Comparison of ENCODE assay signal across 17 mouse cellular contexts in genomic region chr15:83765388-83766029, GRCm38 (mm10). TPM values are rescaled to one million over a fixed set of nuclear protein-coding genes. Genes with fewer than 3 reads are reported as not detected.
DNase-seq lines count a peak whose midpoint lies in the region; ATAC-seq and TF ChIP-seq lines count a peak whose summit lies in the region.
"Had no signal": no experiment of that assay in that cellular context is flagged by ENCODE, and none has a peak within 500 bp of the region (broad histone marks: within the 10 kb centered on the region; RNA-seq: fewer than 3 reads in every experiment).

No protein-coding gene starts in this region.

- no peak overlapping the region for H3K4me2 ChIP-seq in heart, embryonic 13.5 days
- no peak overlapping the region for H3K4me2 ChIP-seq in stomach, embryonic 14.5 days (replicated peaks; ENCODE audit: low read depth, low read length)
- no peak overlapping the region for H3K4me2 ChIP-seq in stomach, postnatal 0 days (replicated peaks; ENCODE audit: low read depth)
- H3K4me2 ChIP-seq in forebrain, postnatal 0 days (ENCODE audit: low read depth) = no peak overlapping the region
- no peak overlapping the region for H3K4me2 ChIP-seq in stomach, embryonic 15.5 days
- H3K4me2 ChIP-seq: liver, embryonic 11.5 days had no signal

- peaks cover 8% of the 10 kb centered on the region for H3K4me1 ChIP-seq in heart, embryonic 13.5 days
- no peaks in the 10 kb centered on the region for H3K4me1 ChIP-seq in stomach, embryonic 14.5 days (ENCODE audit: control insufficient read depth, insufficient read depth, low read length)
- H3K4me1 ChIP-seq in stomach, postnatal 0 days (replicated peaks; ENCODE audit: control insufficient read depth, insufficient read depth) = no peaks in the 10 kb centered on the region
- H3K4me1 ChIP-seq in forebrain, postnatal 0 days (ENCODE audit: insufficient read depth) = no peaks in the 10 kb centered on the region
- H3K4me1 ChIP-seq in stomach, embryonic 15.5 days = no peaks in the 10 kb centered on the region

- no peak for TF ChIP-seq EP300 in stomach, postnatal 0 days (optimal IDR thresholded peaks at IDR 0.05)

- H3K27me3 ChIP-seq in heart, embryonic 13.5 days (replicated peaks) = peaks cover 77% of the 10 kb centered on the region
- no peaks in the 10 kb centered on the region for H3K27me3 ChIP-seq in stomach, embryonic 14.5 days (ENCODE audit: control insufficient read depth, insufficient read depth, low read length)
- no peaks in the 10 kb centered on the region for H3K27me3 ChIP-seq in stomach, postnatal 0 days (ENCODE audit: control insufficient read depth, insufficient read depth, low read length)
- no peaks in the 10 kb centered on the region for H3K27me3 ChIP-seq in forebrain, postnatal 0 days (ENCODE audit: insufficient read depth, low read length)
- no peaks in the 10 kb centered on the region for H3K27me3 ChIP-seq in stomach, embryonic 15.5 days (replicated peaks)

- ATAC-seq in heart, embryonic 13.5 days (ENCODE audit: extremely low read depth, insufficient number of reproducible peaks, low FRiP score, low TSS enrichment) = no peak
- ATAC-seq in stomach, embryonic 14.5 days (ENCODE audit: insufficient number of reproducible peaks, insufficient read depth, low FRiP score, low read depth) = 0 out of 2 replicates have a peak, but pooled peaks have one; percentile 18
- no peak for ATAC-seq in stomach, postnatal 0 days (ENCODE audit: low FRiP score, low TSS enrichment)
- ATAC-seq in forebrain, postnatal 0 days = 0 out of 2 replicates have a peak, but pooled peaks have one; percentile 49
- ATAC-seq in stomach, embryonic 15.5 days (ENCODE audit: insufficient read depth, low FRiP score, low read depth) = 0 out of 2 replicates have a peak, but pooled peaks have one; percentile 14

- intact Hi-C loops in gastrocnemius, postnatal 14 days (cut with DNase I; ENCODE audit: low total_unique reads) = no loop called here

- H3K9me3 ChIP-seq in heart, embryonic 13.5 days = no peaks in the 10 kb centered on the region
- no peaks in the 10 kb centered on the region for H3K9me3 ChIP-seq in stomach, embryonic 14.5 days (ENCODE audit: control insufficient read depth, low read depth, low read length)
- H3K9me3 ChIP-seq in stomach, postnatal 0 days (ENCODE audit: control insufficient read depth, low read length) = no peaks in the 10 kb centered on the region
- H3K9me3 ChIP-seq in forebrain, postnatal 0 days (ENCODE audit: low read length) = no peaks in the 10 kb centered on the region
- no peaks in the 10 kb centered on the region for H3K9me3 ChIP-seq in stomach, embryonic 15.5 days

- DNase-seq in heart, adult 8-10 months (ENCODE audit: low spot score) = no peak
- no peak for DNase-seq in stomach, postnatal 0 days (ENCODE audit: low spot score)
- DNase-seq in forebrain, postnatal 0 days = no peak
- DNase-seq in gastrocnemius, postnatal 14 days = no peak
- no peak for DNase-seq in spleen, adult 12 weeks (ENCODE audit: low spot score)
- DNase-seq: adrenal gland, postnatal 36 days; cerebellum, adult 11-12 months; heart, adult 11 months; heart, postnatal 4 days; kidney, adult 18-20 months; kidney, postnatal 4 days; lung, postnatal 4 days; thymus, adult 2 months had no signal

- 27% methylated on average over 5 of the region's 6 CpGs for WGBS in heart, embryonic 13.5 days
- 34% methylated on average over 6 of the region's 6 CpGs for WGBS in stomach, embryonic 14.5 days
- 38% methylated on average over 6 of the region's 6 CpGs for WGBS in stomach, postnatal 0 days
- 15% methylated on average over 6 of the region's 6 CpGs for WGBS in forebrain, postnatal 0 days
- 31% methylated on average over 6 of the region's 6 CpGs for WGBS in stomach, embryonic 15.5 days

- no peak for TF ChIP-seq CTCF in stomach, postnatal 0 days (IDR thresholded peaks at IDR 0.05; ENCODE audit: low read depth)
- no peak for TF ChIP-seq CTCF in forebrain, postnatal 0 days (IDR thresholded peaks at IDR 0.05; ENCODE audit: low read depth)

- H3K36me3 ChIP-seq in heart, embryonic 13.5 days = no peaks in the 10 kb centered on the region
- H3K36me3 ChIP-seq in stomach, embryonic 14.5 days (ENCODE audit: control insufficient read depth, insufficient read depth, low read length) = no peaks in the 10 kb centered on the region
- H3K36me3 ChIP-seq in stomach, postnatal 0 days (ENCODE audit: control insufficient read depth, insufficient read depth, low read length) = no peaks in the 10 kb centered on the region
- H3K36me3 ChIP-seq in forebrain, postnatal 0 days (ENCODE audit: insufficient read depth) = no peaks in the 10 kb centered on the region; the same call in 1 of the 2 replicates
- no peaks in the 10 kb centered on the region for H3K36me3 ChIP-seq in stomach, embryonic 15.5 days

- H3K4me3 ChIP-seq in heart, embryonic 13.5 days = no peak overlapping the region
- no peak overlapping the region for H3K4me3 ChIP-seq in stomach, embryonic 14.5 days (ENCODE audit: low read depth, low read length)
- H3K4me3 ChIP-seq in stomach, postnatal 0 days (ENCODE audit: low read depth, low read length) = no peak overlapping the region
- H3K4me3 ChIP-seq in forebrain, postnatal 0 days (ENCODE audit: low read depth, low read length) = no peak overlapping the region
- H3K4me3 ChIP-seq in stomach, embryonic 15.5 days (replicated peaks) = no peak overlapping the region

- H3K9ac ChIP-seq in heart, embryonic 13.5 days = peak overlapping the region; percentile 19; the same call in 1 of the 2 replicates
- no peak overlapping the region for H3K9ac ChIP-seq in stomach, embryonic 14.5 days (replicated peaks; ENCODE audit: low read depth, low read length)
- no peak overlapping the region for H3K9ac ChIP-seq in stomach, postnatal 0 days (ENCODE audit: low read length)
- H3K9ac ChIP-seq in forebrain, postnatal 0 days = no peak overlapping the region
- no peak overlapping the region for H3K9ac ChIP-seq in stomach, embryonic 15.5 days

- H3K27ac ChIP-seq in heart, embryonic 13.5 days (replicated peaks) = no peak overlapping the region
- no peak overlapping the region for H3K27ac ChIP-seq in stomach, embryonic 14.5 days (ENCODE audit: low read length)
- H3K27ac ChIP-seq in stomach, postnatal 0 days (replicated peaks) = no peak overlapping the region
- H3K27ac ChIP-seq in forebrain, postnatal 0 days (ENCODE audit: low read depth, low read length) = no peak overlapping the region
- no peak overlapping the region for H3K27ac ChIP-seq in stomach, embryonic 15.5 days

RNA-seq across cellular contexts. Expression of gene Mpped1, which starts 13.8 kb away (rescaled TPM):
- polyA plus RNA-seq in heart, embryonic 13.5 days (2015; fragmentation: Nextera tagmentation; extraction: Ambion mirVana) = 0.14 and 0.41 TPM in 2 replicates
- total RNA-seq in heart, adult 8-10 months (2022) = not detected
- 1.4 and 1.8 TPM in 2 replicates for polyA plus RNA-seq in stomach, embryonic 14.5 days (2014; fragmentation: Nextera tagmentation; extraction: Ambion mirVana)
- polyA plus RNA-seq in stomach, postnatal 0 days (2015; fragmentation: Nextera tagmentation; extraction: Ambion mirVana) = 0.08 and 0.10 TPM in 2 replicates
- 352 and 534 TPM in 2 replicates for total RNA-seq in forebrain, postnatal 0 days (2014; rRNA removed)
- 227 and 361 TPM in 2 replicates for polyA plus RNA-seq in forebrain, postnatal 0 days (2015; fragmentation: Nextera tagmentation; extraction: Ambion mirVana)
- 0.88 and 1.1 TPM in 2 replicates for polyA plus RNA-seq in stomach, embryonic 15.5 days (2015; fragmentation: Nextera tagmentation; extraction: Ambion mirVana)
- not detected for total RNA-seq in gastrocnemius, postnatal 14 days (2021)
- total RNA-seq: adrenal gland, postnatal 36 days; heart, postnatal 4 days had no signal

RNA-seq across cellular contexts. Expression of gene Scube1, which starts 40.7 kb away (rescaled TPM):
- polyA plus RNA-seq in heart, embryonic 13.5 days (2015; fragmentation: Nextera tagmentation; extraction: Ambion mirVana) = 9.1 and 11.0 TPM in 2 replicates
- under 1 TPM; 0.59 to 0.97 (median 0.84) TPM for total RNA-seq in heart, adult 8-10 months (2022)
- 9.8 and 12.3 TPM in 2 replicates for polyA plus RNA-seq in stomach, embryonic 14.5 days (2014; fragmentation: Nextera tagmentation; extraction: Ambion mirVana)
- 5.0 and 5.5 TPM in 2 replicates for polyA plus RNA-seq in stomach, postnatal 0 days (2015; fragmentation: Nextera tagmentation; extraction: Ambion mirVana)
- total RNA-seq in forebrain, postnatal 0 days (2014; rRNA removed) = 28.1 and 33.5 TPM in 2 replicates
- 9.7 and 12.0 TPM in 2 replicates for polyA plus RNA-seq in forebrain, postnatal 0 days (2015; fragmentation: Nextera tagmentation; extraction: Ambion mirVana)
- 10.3 and 10.9 TPM in 2 replicates for polyA plus RNA-seq in stomach, embryonic 15.5 days (2015; fragmentation: Nextera tagmentation; extraction: Ambion mirVana)
- total RNA-seq in gastrocnemius, postnatal 14 days (2021) = 1 to 10 TPM; 1.2 to 1.7 TPM

Comparison
In these comparisons a context has a peak if more than half of its experiments do, and no peak if none do; other contexts are left out.
1. ATAC-seq: peak in stomach, embryonic 14.5 days (single experiment), forebrain, postnatal 0 days (single experiment) and stomach, embryonic 15.5 days (single experiment); none in heart, embryonic 13.5 days (single experiment) and stomach, postnatal 0 days (single experiment).
2. RNA of gene Mpped1, which starts 13.8 kb away (polyA plus RNA-seq): 227 to 361 TPM in forebrain, postnatal 0 days; 1.4 to 1.8 TPM in stomach, embryonic 14.5 days, 0.88 to 1.1 TPM in stomach, embryonic 15.5 days, 0.14 to 0.41 TPM in heart, embryonic 13.5 days and 0.08 to 0.10 TPM in stomach, postnatal 0 days; every median in the first group is over 10 times any median in the second.